Mouse (Mus musculus): ENCODE measurements around the gene Hist1h2bn. TPM values are rescaled to one million over a fixed set of nuclear protein-coding genes. Genes with fewer than 3 reads are reported as not detected.
A peak's percentile ranks its signal among the peaks of the same experiment; 100 is the strongest.
"Not testable (repeated sequence)": the region's sequence is repeated elsewhere in the genome, so short reads cannot be mapped to it uniquely, and the experiment has no call there.

The Hist1h2bn gene
- polyA plus RNA-seq, 1 experiment from 2014 or later = 2.0 TPM

DNA sequence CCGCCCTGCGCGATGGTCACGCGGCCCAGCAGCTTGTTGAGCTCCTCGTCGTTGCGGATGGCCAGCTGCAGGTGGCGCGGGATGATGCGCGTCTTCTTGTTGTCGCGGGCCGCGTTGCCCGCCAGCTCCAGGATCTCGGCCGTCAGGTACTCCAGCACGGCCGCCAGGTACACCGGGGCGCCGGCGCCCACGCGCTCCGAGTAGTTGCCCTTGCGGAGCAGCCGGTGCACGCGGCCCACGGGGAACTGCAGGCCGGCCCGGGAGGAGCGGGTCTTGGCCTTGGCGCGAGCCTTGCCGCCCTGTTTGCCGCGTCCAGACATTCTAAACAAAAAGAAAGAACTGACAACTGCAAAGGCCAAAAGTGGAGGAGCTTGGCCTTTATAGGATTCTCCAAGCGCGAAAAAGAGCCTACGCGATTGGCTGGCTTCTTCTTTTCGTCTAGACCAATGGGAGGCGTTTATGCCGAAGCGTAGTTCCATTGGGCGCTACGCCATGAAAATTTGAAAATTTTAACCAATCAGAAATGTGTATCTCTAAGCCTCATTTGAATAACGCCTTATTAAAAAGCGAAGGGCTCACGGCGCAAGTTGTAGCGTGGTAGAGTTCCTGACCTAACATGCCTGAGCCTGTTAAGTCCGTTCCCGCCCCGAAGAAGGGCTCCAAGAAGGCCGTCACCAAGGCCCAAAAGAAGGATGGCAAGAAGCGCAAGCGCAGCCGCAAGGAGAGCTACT lies 33.1 kb downstream of the Hist1h2bn start, which contains the start of the genes Hist1h2an and Hist1h2bp:
Hist1h2an (minus strand) TSS at position 320 of the 731 bp plus-strand sequence.
Hist1h2bp (plus strand) TSS at position 563 of the 731 bp plus-strand sequence.
- not testable (repeated sequence) for H3K9me3 ChIP-seq; H3K36me3 ChIP-seq; H3K27me3 ChIP-seq (replicated peaks)
- under 1% methylated on average over 44 of the region's 63 CpGs for WGBS
- Histone ChIP-seq H3K4me2 (replicated peaks) (peak within 1 kb of the TSS; percentile 57), H3K27ac (peak within 1 kb of the TSS; percentile 68), H3K4me3 (peak within 1 kb of the TSS; percentile 29), H3K9ac (peak within 1 kb of the TSS; percentile 44; the same call in 1 of the 2 replicates), H3K4me1 (peaks cover 30% of the 10 kb centered on the region)
- peak; percentile 93 for ATAC-seq (ENCODE audit: low FRiP score, low read depth)

DNA sequence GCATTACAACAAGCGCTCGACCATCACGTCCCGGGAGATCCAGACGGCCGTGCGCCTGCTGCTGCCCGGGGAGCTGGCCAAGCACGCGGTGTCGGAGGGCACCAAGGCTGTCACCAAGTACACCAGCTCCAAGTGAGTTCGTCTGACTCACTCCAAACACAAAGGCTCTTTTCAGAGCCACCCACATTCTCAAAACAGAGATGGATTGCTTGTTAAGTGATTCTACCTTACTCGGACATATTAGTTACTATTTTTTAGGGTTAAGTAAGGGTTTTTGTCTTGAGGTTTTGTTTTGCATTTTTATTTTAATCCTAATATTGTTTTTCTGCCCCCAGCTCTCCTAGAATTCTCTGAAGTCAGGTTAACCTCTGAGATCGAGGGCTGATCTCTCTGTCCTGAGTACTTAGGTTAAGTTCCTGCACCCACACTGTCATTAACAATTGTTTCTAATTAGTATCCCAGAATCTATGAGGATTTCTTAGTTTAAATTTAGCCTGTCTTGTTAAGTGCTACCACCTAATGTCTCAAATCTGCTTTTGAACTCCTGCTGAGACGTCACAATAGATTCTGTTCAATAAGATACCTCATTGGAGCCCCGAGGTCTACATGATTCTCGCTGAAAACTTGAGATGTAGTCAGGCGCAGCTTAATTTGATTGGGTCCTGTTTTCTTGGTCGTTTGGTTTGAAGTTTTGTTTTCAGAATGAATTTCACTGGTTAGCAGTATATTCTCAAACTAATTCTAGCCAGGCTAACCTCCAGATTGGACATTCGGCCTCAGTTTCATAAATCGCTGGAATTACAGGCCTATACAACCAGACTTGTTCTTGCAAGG lies 34.1 kb downstream of the Hist1h2bn start:
- Histone ChIP-seq H3K4me2 (replicated peaks) (peak overlapping the region; percentile 56), H3K9me3 (no peaks in the 10 kb centered on the region), H3K36me3 (no peaks in the 10 kb centered on the region), H3K4me1 (peaks cover 24% of the 10 kb centered on the region), H3K9ac (peak overlapping the region; percentile 40; the same call in 1 of the 2 replicates), H3K4me3 (peak overlapping the region; percentile 13; the same call in 1 of the 2 replicates), H3K27ac (no peak overlapping the region; the same call in 1 of the 2 replicates), H3K27me3 (replicated peaks) (no peaks in the 10 kb centered on the region)
- WGBS = 10% methylated on average over 16 of the region's 21 CpGs
- peak; percentile 46 for ATAC-seq (ENCODE audit: low FRiP score, low read depth)

DNA sequence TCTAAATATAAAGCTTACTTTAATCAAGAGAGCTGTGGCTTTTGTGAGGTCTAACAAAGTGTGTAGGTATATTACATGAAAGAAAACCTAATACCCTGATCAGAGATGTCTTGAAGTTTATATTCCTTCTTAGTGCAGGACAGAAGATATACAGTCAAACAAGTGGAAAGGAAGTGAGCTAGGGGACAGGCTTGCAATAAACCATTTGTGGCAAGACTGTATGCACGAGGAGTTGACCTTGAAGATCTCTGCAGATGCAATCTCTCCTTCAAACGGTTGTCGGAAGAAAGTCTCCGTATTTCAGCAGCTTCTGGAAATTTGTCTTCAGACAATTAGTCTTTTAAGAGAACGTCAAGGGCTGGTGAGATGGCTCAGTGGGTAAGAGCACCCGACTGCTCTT lies 36.0 kb downstream of the Hist1h2bn start:
- Histone ChIP-seq H3K27me3 (replicated peaks) (no peaks in the 10 kb centered on the region), H3K9me3 (no peaks in the 10 kb centered on the region), H3K27ac (no peak overlapping the region), H3K4me2 (replicated peaks) (no peak overlapping the region), H3K9ac (no peak overlapping the region), H3K36me3 (no peaks in the 10 kb centered on the region), H3K4me3 (no peak overlapping the region), H3K4me1 (peaks cover 16% of the 10 kb centered on the region)
- ATAC-seq (ENCODE audit: low FRiP score, low read depth) = no peak
- 57% methylated on average over 6 of the region's 6 CpGs for WGBS

DNA sequence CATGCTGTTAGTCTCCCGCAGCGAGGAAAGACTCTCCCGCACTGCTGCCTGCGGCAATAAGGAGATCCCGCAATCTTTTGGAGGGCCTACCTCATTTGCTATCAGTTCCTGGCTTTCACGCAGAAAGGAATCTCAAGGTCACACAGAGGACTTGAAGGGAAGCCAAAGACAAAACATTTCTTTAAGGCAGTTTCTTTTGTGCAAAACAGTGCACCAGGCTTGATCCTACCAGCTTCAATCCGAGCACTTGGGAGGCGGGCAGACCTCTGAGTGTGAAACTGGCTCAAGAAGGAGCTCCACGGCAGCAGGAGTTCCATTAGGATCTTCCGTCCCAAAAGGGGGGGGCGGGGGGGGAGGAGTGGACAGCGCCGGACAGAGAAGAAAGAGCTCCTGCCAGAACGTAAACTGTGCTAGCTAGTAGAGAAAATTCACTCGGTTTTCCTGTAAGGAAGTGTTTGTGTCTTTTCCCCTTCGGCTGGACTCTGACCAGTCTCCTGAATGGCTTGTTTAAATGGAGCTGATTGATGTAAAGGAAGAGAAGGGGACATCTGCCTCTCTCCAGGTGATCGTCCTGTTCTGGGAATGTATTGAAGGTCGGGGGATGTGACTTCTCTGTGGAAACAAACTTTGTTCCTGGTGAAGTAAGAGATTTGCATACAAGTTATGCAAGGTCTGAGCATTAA lies 36.8 kb downstream of the Hist1h2bn start:
- Histone ChIP-seq H3K4me2 (replicated peaks) (peak overlapping the region; percentile 49), H3K27ac (no peak overlapping the region), H3K4me3 (no peak overlapping the region), H3K27me3 (replicated peaks) (no peaks in the 10 kb centered on the region), H3K9me3 (no peaks in the 10 kb centered on the region), H3K9ac (0 out of 2 replicates have a peak overlapping the region, but pooled peaks have one; percentile 35), H3K36me3 (no peaks in the 10 kb centered on the region), H3K4me1 (peaks cover 16% of the 10 kb centered on the region)
- ATAC-seq (ENCODE audit: low FRiP score, low read depth) = no peak
- WGBS = 5% methylated on average over 18 of the region's 18 CpGs

DNA sequence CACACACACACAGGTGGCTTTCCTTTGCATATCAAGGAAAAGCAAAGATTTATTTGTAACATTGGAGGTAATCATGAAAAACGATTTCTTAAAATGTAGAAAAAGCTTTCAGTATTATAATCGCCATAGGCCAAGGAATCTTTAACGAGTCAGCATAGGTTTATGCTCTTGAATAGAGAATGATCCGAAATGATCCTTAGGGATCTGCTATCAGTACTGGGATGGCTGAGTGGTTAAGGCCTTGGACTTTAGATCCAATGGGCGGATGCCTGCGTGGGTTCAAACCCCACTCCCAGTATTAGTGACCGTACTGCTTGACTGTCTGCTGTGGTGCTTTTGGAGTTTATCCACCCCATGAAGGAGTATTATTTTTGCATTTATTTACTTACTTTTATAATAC lies 41.7 kb downstream of the Hist1h2bn start:
- Histone ChIP-seq H3K4me2 (replicated peaks) (no peak overlapping the region), H3K27ac (no peak overlapping the region), H3K36me3 (no peaks in the 10 kb centered on the region), H3K4me1 (peaks cover 5% of the 10 kb centered on the region; the same call in 1 of the 2 replicates), H3K9ac (no peak overlapping the region), H3K27me3 (replicated peaks) (no peaks in the 10 kb centered on the region), H3K9me3 (no peaks in the 10 kb centered on the region), H3K4me3 (no peak overlapping the region)
- 93% methylated on average over 7 of the region's 7 CpGs for WGBS
- ATAC-seq (ENCODE audit: low FRiP score, low read depth) = no peak

DNA sequence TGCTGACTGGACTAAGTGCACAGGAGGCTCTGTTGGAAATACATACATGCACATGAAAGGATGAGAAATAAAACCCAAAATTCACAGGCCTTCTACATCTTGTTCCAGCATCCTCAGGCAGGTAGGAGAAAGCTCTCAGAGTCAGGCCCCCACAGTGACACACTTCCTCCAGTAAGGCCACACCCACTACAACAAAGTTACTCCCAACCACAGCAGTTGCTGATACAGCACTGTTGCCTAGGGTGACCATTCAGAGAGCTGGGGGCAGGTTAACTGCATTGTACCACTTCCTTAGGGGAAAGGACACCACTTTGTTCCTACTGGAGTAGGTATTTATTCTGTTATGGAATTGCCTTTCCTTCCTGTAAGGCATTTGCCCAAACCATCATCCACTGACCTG lies 43.2 kb downstream of the Hist1h2bn start:
- H3K4me3 ChIP-seq; H3K36me3 ChIP-seq; H3K4me2 ChIP-seq (replicated peaks); H3K27me3 ChIP-seq (replicated peaks); H3K27ac ChIP-seq; ATAC-seq (ENCODE audit: low FRiP score, low read depth); H3K9ac ChIP-seq; H3K9me3 ChIP-seq; H3K4me1 ChIP-seq: not testable (repeated sequence)

DNA sequence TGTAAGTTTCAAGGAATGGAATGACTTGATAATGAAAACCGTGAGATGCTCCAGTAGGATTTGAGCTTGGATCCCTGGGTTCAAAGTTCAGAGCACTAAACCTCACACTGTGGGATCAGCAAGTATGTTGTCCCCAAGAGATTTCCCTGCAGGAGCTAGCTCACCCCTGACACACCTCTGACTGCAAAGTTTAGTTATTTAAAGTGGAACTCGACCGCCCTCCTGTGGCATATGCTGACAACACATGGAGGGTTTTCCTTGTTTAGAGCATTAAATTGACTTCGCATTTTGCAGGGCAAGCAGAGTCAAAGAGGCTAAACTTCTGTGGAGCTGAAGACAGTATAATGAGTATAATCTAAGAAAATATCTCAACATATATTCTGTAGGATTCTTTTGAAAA lies 49.1 kb downstream of the Hist1h2bn start:
- not testable (repeated sequence) for H3K27ac ChIP-seq; H3K27me3 ChIP-seq (replicated peaks); H3K36me3 ChIP-seq; H3K4me1 ChIP-seq; H3K4me3 ChIP-seq; H3K9me3 ChIP-seq; H3K4me2 ChIP-seq (replicated peaks); H3K9ac ChIP-seq
- WGBS = no CpG with 5 or more reads among the region's 4 CpGs
- peak; percentile 83 for ATAC-seq (ENCODE audit: low FRiP score, low read depth)

Small RNA genes lying within 50 kb of the gene (microRNA-seq; reads per million reads assigned to microRNA genes)
- gene Gm44346 (not detected), gene Gm44357 (not detected), gene Gm44367 (not detected), gene Gm44454 (not detected)

Other genes starting within 250 kb of the Hist1h2bn start
- gene Zkscan8, start 223.0 kb upstream of the Hist1h2bn start, polyA plus RNA-seq (2016; fragmentation: Nextera tagmentation; extraction: Ambion mirVana) = 5.9 and 6.8 TPM in 2 replicates
- gene Olfr1366, start 211.3 kb upstream of the Hist1h2bn start, polyA plus RNA-seq (2016; fragmentation: Nextera tagmentation; extraction: Ambion mirVana) = 0.14 TPM in 2 replicates
- gene Olfr1535, start 194.2 kb upstream of the Hist1h2bn start, polyA plus RNA-seq (2016; fragmentation: Nextera tagmentation; extraction: Ambion mirVana) = 0.06 TPM in 1 of 2 replicates, not detected in the other
- not detected in 2 replicates for gene Olfr1364, start 172.4 kb upstream of the Hist1h2bn start, polyA plus RNA-seq (2016; fragmentation: Nextera tagmentation; extraction: Ambion mirVana)
- not detected in 2 replicates for gene Olfr1362, start 140.1 kb upstream of the Hist1h2bn start, polyA plus RNA-seq (2016; fragmentation: Nextera tagmentation; extraction: Ambion mirVana)
- not detected in 2 replicates for gene Olfr11, start 111.6 kb upstream of the Hist1h2bn start, polyA plus RNA-seq (2016; fragmentation: Nextera tagmentation; extraction: Ambion mirVana)
- gene Olfr1361, start 90.7 kb upstream of the Hist1h2bn start, polyA plus RNA-seq (2016; fragmentation: Nextera tagmentation; extraction: Ambion mirVana) = not detected in 2 replicates
- gene Olfr1360, start 76.7 kb upstream of the Hist1h2bn start, polyA plus RNA-seq (2016; fragmentation: Nextera tagmentation; extraction: Ambion mirVana) = not detected in 2 replicates
- not detected in 2 replicates for gene Olfr1359, start 56.0 kb upstream of the Hist1h2bn start, polyA plus RNA-seq (2016; fragmentation: Nextera tagmentation; extraction: Ambion mirVana)
- 1.6 and 1.7 TPM in 2 replicates for gene Hist1h2bl, start 38.0 kb upstream of the Hist1h2bn start, polyA plus RNA-seq (2016; fragmentation: Nextera tagmentation; extraction: Ambion mirVana)
- gene Hist1h2ai, start 37.7 kb upstream of the Hist1h2bn start, polyA plus RNA-seq (2016; fragmentation: Nextera tagmentation; extraction: Ambion mirVana) = 16.2 and 34.8 TPM in 2 replicates
- gene Hist1h3h, start 36.5 kb upstream of the Hist1h2bn start, polyA plus RNA-seq (2016; fragmentation: Nextera tagmentation; extraction: Ambion mirVana) = 14.0 and 17.0 TPM in 2 replicates
- gene Hist1h2bm, start 32.1 kb upstream of the Hist1h2bn start, polyA plus RNA-seq (2016; fragmentation: Nextera tagmentation; extraction: Ambion mirVana) = 2.9 and 4.4 TPM in 2 replicates
- gene Hist1h4j, start 19.1 kb upstream of the Hist1h2bn start, polyA plus RNA-seq (2016; fragmentation: Nextera tagmentation; extraction: Ambion mirVana) = 0.87 and 1.6 TPM in 2 replicates
- gene Hist1h4k, start 3.6 kb upstream of the Hist1h2bn start, polyA plus RNA-seq (2016; fragmentation: Nextera tagmentation; extraction: Ambion mirVana) = 0.96 and 2.4 TPM in 2 replicates
- 18.4 and 29.6 TPM in 2 replicates for gene Hist1h2ak, start 296 bp upstream of the Hist1h2bn start, polyA plus RNA-seq (2016; fragmentation: Nextera tagmentation; extraction: Ambion mirVana)
- gene Hist1h1b, start 26.5 kb downstream of the Hist1h2bn start, polyA plus RNA-seq (2016; fragmentation: Nextera tagmentation; extraction: Ambion mirVana) = 13.1 and 26.4 TPM in 2 replicates
- 97.6 and 126 TPM in 2 replicates for gene Hist1h3i, start 29.2 kb downstream of the Hist1h2bn start, polyA plus RNA-seq (2016; fragmentation: Nextera tagmentation; extraction: Ambion mirVana)
- 7.9 and 9.0 TPM in 2 replicates for gene Hist1h2an, start 33.1 kb downstream of the Hist1h2bn start, polyA plus RNA-seq (2016; fragmentation: Nextera tagmentation; extraction: Ambion mirVana)
- 0.68 and 1.7 TPM in 2 replicates for gene Hist1h2bp, start 33.3 kb downstream of the Hist1h2bn start, polyA plus RNA-seq (2016; fragmentation: Nextera tagmentation; extraction: Ambion mirVana)
- 17.1 and 26.1 TPM in 2 replicates for gene Hist1h2bq, start 56.1 kb downstream of the Hist1h2bn start, polyA plus RNA-seq (2016; fragmentation: Nextera tagmentation; extraction: Ambion mirVana)
- gene Hist1h2ao, start 56.3 kb downstream of the Hist1h2bn start, polyA plus RNA-seq (2016; fragmentation: Nextera tagmentation; extraction: Ambion mirVana) = not detected in 2 replicates
- not detected in 2 replicates for gene Hist1h4m, start 57.6 kb downstream of the Hist1h2bn start, polyA plus RNA-seq (2016; fragmentation: Nextera tagmentation; extraction: Ambion mirVana)
- gene Hist1h4n, start 78.1 kb downstream of the Hist1h2bn start, polyA plus RNA-seq (2016; fragmentation: Nextera tagmentation; extraction: Ambion mirVana) = 11.4 and 12.4 TPM in 2 replicates
- gene Hist1h2ap, start 79.4 kb downstream of the Hist1h2bn start, polyA plus RNA-seq (2016; fragmentation: Nextera tagmentation; extraction: Ambion mirVana) = 3,361 and 3,805 TPM in 2 replicates
- 18.7 and 25.8 TPM in 2 replicates for gene Hist1h2br, start 79.6 kb downstream of the Hist1h2bn start, polyA plus RNA-seq (2016; fragmentation: Nextera tagmentation; extraction: Ambion mirVana)
- gene Zfp184, start 191.0 kb downstream of the Hist1h2bn start, polyA plus RNA-seq (2016; fragmentation: Nextera tagmentation; extraction: Ambion mirVana) = 19.1 and 19.4 TPM in 2 replicates
- gene Pom121l2, start 227.1 kb downstream of the Hist1h2bn start, polyA plus RNA-seq (2016; fragmentation: Nextera tagmentation; extraction: Ambion mirVana) = not detected in 2 replicates

Measured in neural tube, embryonic 12.5 days (tissue).